Mouse (Mus musculus) G1E (cell line): ENCODE data around the gene Glt1d1. TPM values are rescaled to one million over a fixed set of nuclear protein-coding genes. Genes with fewer than 3 reads are reported as not detected.

Experiments
- ATAC-seq: 2 replicates; pipeline ENCODE4 v1.8.0; 2016; ENCODE audit warnings: mild to moderate bottlenecking; ENCODE audit not compliant: insufficient number of reproducible peaks, poor library complexity, low FRiP score, severe bottlenecking; ENCODE audit errors: extremely low read depth
- DNase-seq: peaks from one replicate; pipeline ENCODE4 v3.0.0; 2012; ENCODE audit warnings: low spot score
- H3K27me3 ChIP-seq: 2 replicates; pipeline ENCODE4 v1.6.1; 2012; ENCODE audit warnings: mild to moderate bottlenecking, low read length, inconsistent platforms; ENCODE audit not compliant: insufficient read depth
- H3K36me3 ChIP-seq: replicated peaks from 2 replicates; pipeline ENCODE3; 2012; ENCODE audit warnings: mild to moderate bottlenecking, inconsistent platforms
- H3K4me1 ChIP-seq: 2 replicates; pipeline ENCODE4 v1.6.1; 2012; ENCODE audit warnings: low read depth, low read length, inconsistent platforms, mixed read lengths; ENCODE audit not compliant: insufficient read depth
- H3K4me3 ChIP-seq: 2 replicates; pipeline ENCODE4 v1.5.1; 2012; ENCODE audit warnings: low read depth, mild to moderate bottlenecking, inconsistent platforms, low read length, moderate library complexity, mixed read lengths
- H3K9me3 ChIP-seq: replicated peaks from 2 replicates; pipeline ENCODE4 v1.6.1; 2012; ENCODE audit warnings: inconsistent platforms
- CTCF ChIP-seq: IDR thresholded peaks from 2 replicates; pipeline ENCODE4 v1.5.1; 2012; ENCODE audit warnings: low read depth, low read length, inconsistent platforms, mixed read lengths
- GATA1 ChIP-seq: IDR thresholded peaks from 2 replicates; pipeline ENCODE4 v1.6.1; 2012; ENCODE audit warnings: borderline replicate concordance, low read length, inconsistent platforms, mixed read lengths
- GATA2 ChIP-seq: IDR thresholded peaks from 2 replicates; pipeline ENCODE4 v1.6.1; 2012; ENCODE audit warnings: low read depth, low read length, inconsistent platforms, borderline replicate concordance
- POLR2AphosphoS5 ChIP-seq: IDR thresholded peaks from 2 replicates; pipeline ENCODE4 v1.6.1; 2012; ENCODE audit warnings: low read depth, low read length, inconsistent platforms; ENCODE audit not compliant: insufficient replicate concordance
- TAL1 ChIP-seq: conservative IDR thresholded peaks from 2 replicates; pipeline ENCODE4 v1.6.1; 2012; ENCODE audit warnings: low read depth, low read length, inconsistent platforms, mixed read lengths
- polyA plus RNA-seq: library from polyadenylated mRNA; stranded (reverse); fragments of >175 nt; gene quantifications from 2 replicates; pipeline ENCODE4 v1.2.3, GENCODE M21; 2012
- total RNA-seq, 2 experiments: library from RNA; stranded (forward) in 1 of 2; stranded (reverse) in 1 of 2; fragments of 200-1000 nt in 1 of 2; fragments of >200 nt in 1 of 2; fragmentation: Nextera tagmentation in 1 of 2; gene quantifications; 2 replicates each; pipeline ENCODE4 v1.2.3; 2014 to 2017

The Glt1d1 gene
- total and polyA plus RNA-seq, 3 experiments, result 0.11 TPM; not detected in 2

DNA sequence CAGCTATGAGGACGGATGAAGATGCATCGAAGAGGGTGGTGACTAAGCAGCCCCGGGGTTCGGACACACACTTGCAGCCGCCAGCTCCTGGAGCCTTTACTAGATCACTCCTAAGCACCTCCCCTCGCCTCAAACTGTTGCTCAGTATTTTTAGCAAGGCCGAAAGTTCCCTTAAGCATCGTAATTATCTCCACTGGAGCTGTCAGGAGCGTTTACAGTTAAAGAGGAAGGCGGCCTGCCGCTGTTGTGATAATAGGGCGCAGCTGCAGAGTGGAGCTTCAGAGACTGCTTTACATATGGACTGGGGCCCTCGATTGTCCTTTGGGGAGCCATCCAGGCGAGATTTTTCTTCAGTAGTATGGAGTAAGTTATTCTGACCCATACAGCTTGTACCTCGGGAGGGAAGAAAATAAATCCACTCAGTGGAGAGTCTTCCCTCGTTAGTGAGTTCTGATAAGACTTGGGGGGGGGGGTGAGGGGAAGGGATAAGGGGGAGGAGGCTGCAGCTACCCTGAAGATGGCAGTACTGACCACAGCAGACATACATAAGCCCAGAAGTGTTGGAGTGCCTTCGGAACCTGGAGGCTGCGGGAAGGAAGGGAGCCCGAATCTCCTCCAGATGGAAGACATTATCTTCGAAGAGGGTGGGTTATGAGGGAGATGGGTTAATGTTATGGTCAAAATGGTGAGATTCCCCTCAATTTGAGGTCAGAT, 119.4 kb downstream of the Glt1d1 start:
- H3K36me3 ChIP-seq, result no peaks in the 10 kb centered on the region
- no peaks in the 10 kb centered on the region for H3K4me1 ChIP-seq
- no peak overlapping the region for H3K4me3 ChIP-seq
- DNase-seq, result no peak
- peaks cover 64% of the 10 kb centered on the region for H3K9me3 ChIP-seq
- TF ChIP-seq TAL1 (no peak), POLR2AphosphoS5 (no peak), GATA1 (no peak), GATA2 (no peak), CTCF (no peak)
- no peaks in the 10 kb centered on the region for H3K27me3 ChIP-seq
- no peak for ATAC-seq

DNA sequence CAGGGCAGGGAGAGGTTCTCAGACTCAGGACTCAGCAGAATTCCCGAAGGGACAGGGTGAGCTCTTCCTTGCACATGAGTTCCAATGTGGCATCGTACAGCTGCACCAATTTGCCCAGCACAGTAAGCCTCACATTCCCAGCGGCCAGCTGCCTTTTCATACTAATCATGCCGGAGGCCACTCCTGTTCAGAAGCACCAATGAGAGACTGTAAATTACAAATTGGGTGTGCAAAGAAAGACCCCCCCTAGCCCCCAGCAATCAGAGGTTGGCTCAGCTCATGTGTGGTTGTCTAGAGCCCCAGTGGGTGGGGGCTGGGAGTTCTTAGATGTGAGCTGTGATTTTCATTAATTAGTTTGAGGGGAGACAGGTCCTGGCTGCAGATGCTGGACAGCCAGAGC, 123.5 kb downstream of the Glt1d1 start:
- DNase-seq, result no peak
- TF ChIP-seq GATA2 (no peak), TAL1 (no peak), CTCF (no peak), GATA1 (no peak), POLR2AphosphoS5 (no peak)
- peaks cover 86% of the 10 kb centered on the region for H3K9me3 ChIP-seq

DNA sequence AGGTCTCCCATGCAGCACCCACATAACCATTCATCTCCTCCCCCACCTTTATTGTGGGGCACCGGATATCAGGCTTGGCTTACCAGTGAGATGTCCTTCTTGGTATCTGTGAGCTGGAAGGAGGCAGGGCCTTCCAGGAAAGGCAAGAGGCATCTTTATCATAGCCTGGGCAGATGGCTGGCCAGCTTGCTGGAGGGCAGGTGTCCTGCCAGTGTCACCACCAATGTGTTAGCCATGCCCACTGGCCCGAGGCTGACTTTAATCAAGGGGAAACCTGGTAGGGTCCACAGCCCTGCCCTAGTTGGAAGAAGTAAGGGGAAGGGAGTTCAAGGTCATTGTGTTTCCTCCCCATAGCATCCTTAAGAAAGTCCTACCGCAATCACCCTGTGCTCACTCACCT, 123.9 kb downstream of the Glt1d1 start:
- no peaks in the 10 kb centered on the region for H3K36me3 ChIP-seq
- no peaks in the 10 kb centered on the region for H3K27me3 ChIP-seq
- H3K9me3 ChIP-seq, result peaks cover 82% of the 10 kb centered on the region
- DNase-seq (no peak), ATAC-seq (no peak)
- TF ChIP-seq POLR2AphosphoS5, result no peak
- no peak for TF ChIP-seq CTCF
- TF ChIP-seq GATA1, result no peak
- no peak for TF ChIP-seq GATA2
- no peak for TF ChIP-seq TAL1
- no peak overlapping the region for H3K4me3 ChIP-seq
- H3K4me1 ChIP-seq, result no peaks in the 10 kb centered on the region

More for the DNA sequence above, 123.5 kb downstream of the Glt1d1 start:
- no peaks in the 10 kb centered on the region for H3K4me1 ChIP-seq
- no peak for ATAC-seq
- no peaks in the 10 kb centered on the region for H3K27me3 ChIP-seq
- no peaks in the 10 kb centered on the region for H3K36me3 ChIP-seq
- H3K4me3 ChIP-seq, result no peak overlapping the region

DNA sequence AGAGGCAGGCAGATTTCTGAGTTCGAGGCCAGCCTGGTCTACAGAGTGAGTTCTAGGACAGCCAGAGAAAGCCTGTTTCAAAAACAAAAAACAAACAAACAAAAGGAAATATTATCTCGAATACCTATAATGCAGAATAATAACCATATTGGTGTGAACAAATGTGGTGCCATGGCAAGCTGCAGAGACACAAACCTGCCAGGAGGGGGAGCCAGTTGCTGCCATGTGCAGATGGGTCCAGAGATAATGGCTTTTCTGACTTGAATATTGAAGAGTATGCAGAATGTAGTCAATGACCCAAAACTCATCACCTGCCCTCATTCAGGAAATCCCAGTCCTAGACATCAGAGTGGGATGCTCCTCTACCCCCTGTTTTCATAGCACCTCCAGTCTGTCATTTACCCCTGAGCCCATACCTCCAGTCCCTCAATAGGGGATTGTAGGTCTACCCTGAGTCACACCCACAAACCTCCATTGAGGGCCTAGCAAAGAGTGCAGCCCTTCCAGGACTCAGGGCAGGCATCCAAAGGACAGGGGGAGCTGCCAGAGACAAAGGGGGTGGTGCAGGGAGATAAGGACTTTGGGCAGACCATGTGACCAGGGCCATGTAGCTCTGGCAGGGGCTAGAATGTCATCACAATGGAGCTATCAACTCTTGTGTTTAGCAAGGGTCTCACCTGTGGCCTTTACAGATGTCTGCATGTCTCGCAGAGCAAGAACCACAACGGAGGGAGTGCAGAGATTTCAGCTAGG, 124.8 kb downstream of the Glt1d1 start:
- peaks cover 80% of the 10 kb centered on the region for H3K9me3 ChIP-seq
- no peak for DNase-seq
- H3K27me3 ChIP-seq, result no peaks in the 10 kb centered on the region
- H3K4me3 ChIP-seq, result no peak overlapping the region
- H3K4me1 ChIP-seq, result no peaks in the 10 kb centered on the region
- no peaks in the 10 kb centered on the region for H3K36me3 ChIP-seq
- ATAC-seq, result no peak
- TF ChIP-seq GATA1, result no peak
- TF ChIP-seq GATA2, result no peak
- TF ChIP-seq TAL1, result no peak
- TF ChIP-seq POLR2AphosphoS5, result no peak
- TF ChIP-seq CTCF, result no peak

DNA sequence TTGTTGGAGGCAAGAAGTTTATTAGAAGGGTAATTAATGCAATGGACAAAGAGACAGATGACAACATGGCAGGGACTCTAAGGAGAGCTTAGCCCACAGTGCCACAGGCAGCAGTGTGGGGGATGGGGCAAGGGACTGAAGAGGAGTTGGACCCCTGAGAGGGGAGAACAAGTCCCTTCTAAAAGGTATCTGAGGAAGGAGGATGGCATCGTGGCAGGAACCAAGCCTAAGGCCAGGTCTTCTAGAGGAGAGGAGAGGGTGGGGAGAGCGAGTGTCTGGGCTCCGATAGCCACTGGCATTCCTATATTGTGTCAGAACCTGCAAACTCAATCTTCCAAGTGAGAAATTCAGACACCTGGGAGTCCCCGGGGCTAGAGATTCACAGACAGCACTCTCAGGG, 126.5 kb downstream of the Glt1d1 start:
- H3K27me3 ChIP-seq, result no peaks in the 10 kb centered on the region
- no peaks in the 10 kb centered on the region for H3K4me1 ChIP-seq
- H3K9me3 ChIP-seq, result peaks cover 70% of the 10 kb centered on the region
- ATAC-seq (no peak), DNase-seq (no peak)
- no peak for TF ChIP-seq GATA1
- no peak overlapping the region for H3K4me3 ChIP-seq
- H3K36me3 ChIP-seq, result no peaks in the 10 kb centered on the region

Other genes starting within 250 kb of the Glt1d1 start
- gene Slc15a4, start 635 bp downstream of the Glt1d1 start, total RNA-seq (2014; fragmentation: Nextera tagmentation), result 19.2 and 26.0 TPM in 2 replicates
- gene Slc15a4, start 635 bp downstream of the Glt1d1 start, total RNA-seq (2017), result 40.1 and 41.3 TPM in 2 replicates
- gene Slc15a4, start 635 bp downstream of the Glt1d1 start, polyA plus RNA-seq, result 10.2 and 12.8 TPM in 2 replicates